Mouse (Mus musculus): ENCODE measurements around the gene Ntf5. TPM values are rescaled to one million over a fixed set of nuclear protein-coding genes. Genes with fewer than 3 reads are reported as not detected.

Gene Ntf5
- polyA plus RNA-seq, 1 experiment from 2014 or later: 3.8 TPM

DNA sequence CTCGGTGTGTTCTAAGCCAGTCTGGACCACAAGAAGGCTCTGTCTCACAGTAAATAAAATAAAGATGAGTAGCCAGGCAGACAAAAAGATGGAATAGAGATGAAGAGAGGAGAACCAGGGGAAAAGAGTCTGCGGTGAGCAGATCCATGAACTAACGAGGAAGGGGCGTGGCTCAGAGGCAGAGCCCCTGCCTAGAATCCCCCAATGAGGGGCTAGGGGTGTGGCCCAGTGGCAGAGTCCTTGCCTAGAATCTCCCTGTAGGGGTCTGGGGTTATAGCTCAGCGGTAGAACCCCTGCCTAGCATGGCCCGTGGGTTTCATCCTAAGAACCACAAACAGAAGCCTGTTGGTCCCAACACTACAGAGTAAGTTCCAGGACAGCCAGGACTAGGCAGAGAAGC, 23.6 kb downstream of the Ntf5 start:
- 22% methylated on average over 6 of the region's 6 CpGs for WGBS
- Histone ChIP-seq H3K9ac (ENCODE audit: low read length) (no peak overlapping the region), H3K4me3 (ENCODE audit: low read depth, low read length) (0 out of 2 replicates have a peak overlapping the region, but pooled peaks have one; percentile 8), H3K4me2 (ENCODE audit: low read depth, severe bottlenecking) (peak overlapping the region; percentile 36; the same call in 1 of the 2 replicates), H3K4me1 (ENCODE audit: control insufficient read depth, insufficient read depth, low read length) (peaks cover 36% of the 10 kb centered on the region), H3K27ac (replicated peaks; ENCODE audit: low read depth, low read length) (no peak overlapping the region), H3K9me3 (ENCODE audit: control insufficient read depth, low read length) (no peaks in the 10 kb centered on the region), H3K27me3 (ENCODE audit: control insufficient read depth, insufficient read depth, low read length) (no peaks in the 10 kb centered on the region), H3K36me3 (ENCODE audit: control insufficient read depth, insufficient read depth, low read length) (peaks cover 3% of the 10 kb centered on the region)
- ATAC-seq (ENCODE audit: insufficient number of reproducible peaks, low FRiP score, low TSS enrichment, low read depth): no peak
- peak; percentile 52 for DNase-seq (ENCODE audit: low spot score)

DNA sequence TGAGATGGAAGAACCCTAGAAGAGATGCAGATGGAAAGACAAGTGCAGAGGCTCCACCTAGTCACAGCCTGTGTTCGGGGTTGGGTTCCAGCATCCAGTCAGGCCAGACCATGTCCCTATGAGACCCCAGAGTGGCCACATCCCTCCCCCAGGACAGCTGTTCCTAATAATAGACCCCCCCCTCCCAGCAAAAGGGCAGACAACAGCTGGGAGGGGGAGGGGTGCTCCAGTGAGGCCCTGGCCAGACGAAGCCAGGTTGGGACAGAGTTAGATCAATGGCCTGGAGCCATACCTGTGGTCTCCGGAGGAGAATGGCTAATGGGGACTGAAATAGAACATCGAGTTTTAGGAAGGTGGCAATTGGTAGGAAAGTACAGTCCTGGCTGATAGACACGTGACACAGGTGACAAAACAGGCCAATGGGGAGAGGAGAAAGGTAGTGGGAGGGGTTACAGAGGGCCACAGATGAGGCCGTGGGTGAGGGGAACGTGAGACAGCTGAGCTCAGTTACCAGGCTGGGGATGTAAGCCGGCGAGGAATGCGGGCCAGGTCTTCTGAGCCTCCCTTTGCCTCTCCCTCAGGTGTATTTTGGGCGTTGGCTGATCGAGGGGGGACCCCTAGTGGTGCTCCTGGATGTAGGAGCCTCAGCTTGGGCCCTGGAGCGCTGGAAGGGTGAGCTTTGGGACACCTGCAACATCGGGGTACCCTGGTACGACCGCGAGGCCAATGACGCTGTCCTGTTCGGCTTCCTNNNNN, 24.2 kb downstream of the Ntf5 start, which contains the start of gene Ruvbl2:
Gene Ruvbl2 (minus strand): TSS at position 576 of the 756 bp plus-strand sequence.
- Histone ChIP-seq H3K9ac (ENCODE audit: low read length) (peak within 1 kb of the TSS; percentile 30; the same call in 1 of the 2 replicates), H3K4me1 (ENCODE audit: control insufficient read depth, insufficient read depth, low read length) (peaks cover 36% of the 10 kb centered on the region), H3K36me3 (ENCODE audit: control insufficient read depth, insufficient read depth, low read length) (peaks cover 3% of the 10 kb centered on the region; the same call in 1 of the 2 replicates), H3K9me3 (ENCODE audit: control insufficient read depth, low read length) (no peaks in the 10 kb centered on the region), H3K4me2 (ENCODE audit: low read depth, severe bottlenecking) (peak within 1 kb of the TSS; percentile 36), H3K4me3 (ENCODE audit: low read depth, low read length) (peak within 1 kb of the TSS; percentile 8; the same call in 1 of the 2 replicates), H3K27ac (replicated peaks; ENCODE audit: low read depth, low read length) (no peak within 1 kb of the TSS), H3K27me3 (ENCODE audit: control insufficient read depth, insufficient read depth, low read length) (no peaks in the 10 kb centered on the region)
- DNase-seq (ENCODE audit: low spot score): peak; percentile 51
- ATAC-seq (ENCODE audit: insufficient number of reproducible peaks, low FRiP score, low TSS enrichment, low read depth): no peak
- whole genome bisulfite sequencing: 14% methylated on average over 19 of the region's 19 CpGs

DNA sequence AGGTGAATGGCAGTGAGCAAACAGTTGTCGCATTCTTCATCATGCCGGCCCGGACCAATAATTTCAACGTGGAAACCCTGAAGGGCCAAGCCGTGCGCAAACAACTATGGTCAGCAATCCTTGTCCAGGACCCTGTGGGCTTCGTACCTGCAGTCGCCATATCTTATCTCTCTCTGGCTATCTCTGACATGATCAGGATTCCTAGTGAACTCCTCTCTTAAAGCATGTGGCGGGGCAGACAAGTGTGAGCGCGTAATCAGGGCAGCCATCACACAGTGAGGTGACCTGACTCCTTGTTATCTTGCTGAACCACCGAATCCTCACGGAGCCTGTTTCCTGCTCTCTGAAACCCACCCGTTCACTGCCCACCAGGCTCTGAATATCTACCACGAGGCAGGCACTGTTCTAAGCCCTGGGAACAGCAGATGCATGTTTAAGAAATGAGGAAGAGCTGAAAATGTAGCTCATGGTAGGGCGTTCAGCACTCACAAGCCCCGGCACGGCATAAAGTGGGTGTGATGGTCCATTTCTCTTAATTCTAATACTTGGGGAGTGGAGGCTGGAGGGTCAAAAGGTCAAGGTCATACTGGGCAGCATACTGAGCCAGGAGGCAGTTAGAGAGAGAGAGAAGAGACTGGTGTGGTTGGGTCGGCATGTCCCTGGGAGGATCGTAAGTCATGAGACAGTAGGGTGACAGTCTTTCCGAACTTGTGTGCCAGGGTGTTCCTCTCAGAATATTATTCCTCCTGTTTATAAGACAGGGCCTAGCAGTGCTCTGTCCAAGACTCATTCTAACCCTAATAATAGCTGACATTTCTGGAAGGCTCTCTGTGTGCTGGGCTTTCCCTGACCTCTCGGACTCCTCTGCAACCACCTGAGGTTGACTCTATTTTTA, 30.3 kb downstream of the Ntf5 start:
- WGBS: 87% methylated on average over 22 of the region's 22 CpGs
- Histone ChIP-seq H3K4me2 (ENCODE audit: low read depth, severe bottlenecking) (no peak overlapping the region), H3K9me3 (ENCODE audit: control insufficient read depth, low read length) (no peaks in the 10 kb centered on the region), H3K4me1 (ENCODE audit: control insufficient read depth, insufficient read depth, low read length) (no peaks in the 10 kb centered on the region), H3K27me3 (ENCODE audit: control insufficient read depth, insufficient read depth, low read length) (no peaks in the 10 kb centered on the region), H3K4me3 (ENCODE audit: low read depth, low read length) (no peak overlapping the region), H3K9ac (ENCODE audit: low read length) (no peak overlapping the region), H3K36me3 (ENCODE audit: control insufficient read depth, insufficient read depth, low read length) (peaks cover 9% of the 10 kb centered on the region; the same call in 1 of the 2 replicates), H3K27ac (replicated peaks; ENCODE audit: low read depth, low read length) (no peak overlapping the region)
- ATAC-seq (ENCODE audit: insufficient number of reproducible peaks, low FRiP score, low TSS enrichment, low read depth) (no peak), DNase-seq (ENCODE audit: low spot score) (no peak)

DNA sequence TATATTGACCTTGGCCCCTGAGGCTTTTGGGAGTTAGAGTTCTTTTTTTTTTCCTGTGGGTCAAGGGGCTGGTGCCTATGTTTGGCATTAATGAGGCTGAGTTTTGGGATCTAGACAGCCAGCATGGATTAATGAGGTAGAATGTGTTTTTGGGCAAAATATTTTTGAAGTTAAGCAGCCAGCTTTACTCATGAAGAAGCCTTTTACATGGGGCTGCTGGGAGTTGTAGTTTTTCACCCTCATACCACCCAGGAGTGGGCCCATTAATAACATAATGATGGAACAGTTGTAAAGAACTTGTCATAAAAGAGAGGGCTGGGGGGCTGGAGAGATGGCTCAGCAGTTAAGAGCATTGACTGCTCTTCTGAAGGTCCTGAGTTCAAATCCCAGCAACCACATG, 33.1 kb downstream of the Ntf5 start:
- Histone ChIP-seq H3K4me2 (ENCODE audit: low read depth, severe bottlenecking) (no peak overlapping the region), H3K27me3 (ENCODE audit: control insufficient read depth, insufficient read depth, low read length) (no peaks in the 10 kb centered on the region), H3K4me3 (ENCODE audit: low read depth, low read length) (no peak overlapping the region), H3K4me1 (ENCODE audit: control insufficient read depth, insufficient read depth, low read length) (no peaks in the 10 kb centered on the region), H3K9me3 (ENCODE audit: control insufficient read depth, low read length) (no peaks in the 10 kb centered on the region), H3K36me3 (ENCODE audit: control insufficient read depth, insufficient read depth, low read length) (peaks cover 7% of the 10 kb centered on the region; the same call in 1 of the 2 replicates), H3K27ac (replicated peaks; ENCODE audit: low read depth, low read length) (no peak overlapping the region), H3K9ac (ENCODE audit: low read length) (no peak overlapping the region)
- no peak for DNase-seq (ENCODE audit: low spot score)
- ATAC-seq (ENCODE audit: insufficient number of reproducible peaks, low FRiP score, low TSS enrichment, low read depth): no peak

DNA sequence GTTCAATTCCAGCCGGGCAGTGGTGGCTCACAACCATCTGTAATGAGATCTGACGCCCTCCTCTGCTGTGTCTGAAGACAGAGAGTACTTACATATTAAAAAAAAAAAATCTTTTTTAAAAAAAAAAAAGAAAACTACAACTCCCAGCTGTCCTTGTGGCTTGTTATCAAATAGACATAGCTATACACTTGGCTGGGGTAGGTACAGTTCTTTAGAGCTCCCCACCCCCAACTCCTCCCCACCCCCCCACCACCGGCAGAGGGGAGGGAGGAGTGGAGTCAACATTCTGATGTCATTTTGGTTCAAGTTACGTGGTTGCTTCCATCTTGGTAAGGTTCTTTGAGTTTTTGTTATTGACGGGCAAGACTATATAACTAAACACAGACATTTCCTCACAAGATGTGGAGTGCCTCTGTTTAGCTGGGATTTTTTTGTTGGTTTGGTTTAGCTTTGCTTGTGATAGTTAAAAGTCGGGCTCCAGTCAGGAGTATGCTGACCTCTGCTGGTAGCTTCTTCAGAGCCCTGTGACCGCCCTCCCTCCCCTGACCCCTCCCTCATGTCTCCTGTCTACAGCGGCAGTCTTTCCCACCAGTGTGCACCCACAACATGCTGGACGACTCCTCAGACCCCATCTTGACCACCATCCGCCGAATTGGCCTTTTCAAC, 34.0 kb downstream of the Ntf5 start:
- 30% methylated on average over 11 of the region's 11 CpGs for WGBS
- no peaks in the 10 kb centered on the region for H3K9me3 ChIP-seq (ENCODE audit: control insufficient read depth, low read length)
- peak; percentile 49 for DNase-seq (ENCODE audit: low spot score)
- H3K27me3 ChIP-seq (ENCODE audit: control insufficient read depth, insufficient read depth, low read length): no peaks in the 10 kb centered on the region
- H3K36me3 ChIP-seq (ENCODE audit: control insufficient read depth, insufficient read depth, low read length): peaks cover 7% of the 10 kb centered on the region; the same call in 1 of the 2 replicates
- H3K4me2 ChIP-seq (ENCODE audit: low read depth, severe bottlenecking): no peak overlapping the region
- no peak for ATAC-seq (ENCODE audit: insufficient number of reproducible peaks, low FRiP score, low TSS enrichment, low read depth)
- no peak overlapping the region for H3K4me3 ChIP-seq (ENCODE audit: low read depth, low read length)
- H3K27ac ChIP-seq (replicated peaks; ENCODE audit: low read depth, low read length): no peak overlapping the region
- no peak overlapping the region for H3K9ac ChIP-seq (ENCODE audit: low read length)
- no peaks in the 10 kb centered on the region for H3K4me1 ChIP-seq (ENCODE audit: control insufficient read depth, insufficient read depth, low read length)

DNA sequence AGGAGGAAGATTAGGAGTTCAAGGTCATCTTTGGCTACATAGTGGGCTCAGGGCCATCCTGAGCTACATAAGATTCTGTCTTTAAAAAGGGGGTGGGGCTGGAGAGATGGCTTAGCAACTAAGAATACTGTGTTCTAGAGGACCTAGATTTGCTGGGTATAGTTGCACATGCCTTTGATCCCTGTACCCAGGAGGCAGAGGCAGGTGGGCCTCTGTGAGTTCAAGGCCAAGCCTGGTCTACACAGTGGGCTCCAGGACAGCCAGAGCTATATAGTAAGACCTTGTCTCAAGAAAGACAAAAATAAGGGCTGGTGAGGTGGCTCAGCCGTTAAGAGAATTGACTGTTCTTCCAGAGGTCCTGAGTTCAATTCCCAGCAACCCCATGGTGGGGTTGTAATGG, 36.5 kb downstream of the Ntf5 start:
- no peak for ATAC-seq (ENCODE audit: insufficient number of reproducible peaks, low FRiP score, low TSS enrichment, low read depth)
- Histone ChIP-seq H3K9me3 (ENCODE audit: control insufficient read depth, low read length) (no peaks in the 10 kb centered on the region), H3K4me1 (ENCODE audit: control insufficient read depth, insufficient read depth, low read length) (no peaks in the 10 kb centered on the region), H3K9ac (ENCODE audit: low read length) (no peak overlapping the region), H3K27me3 (ENCODE audit: control insufficient read depth, insufficient read depth, low read length) (no peaks in the 10 kb centered on the region), H3K4me3 (ENCODE audit: low read depth, low read length) (no peak overlapping the region), H3K27ac (replicated peaks; ENCODE audit: low read depth, low read length) (no peak overlapping the region), H3K36me3 (ENCODE audit: control insufficient read depth, insufficient read depth, low read length) (peaks cover 8% of the 10 kb centered on the region; the same call in 1 of the 2 replicates), H3K4me2 (ENCODE audit: low read depth, severe bottlenecking) (no peak overlapping the region)
- no peak for DNase-seq (ENCODE audit: low spot score)
- WGBS: 82% methylated on average over 1 of the region's 1 CpGs

DNA sequence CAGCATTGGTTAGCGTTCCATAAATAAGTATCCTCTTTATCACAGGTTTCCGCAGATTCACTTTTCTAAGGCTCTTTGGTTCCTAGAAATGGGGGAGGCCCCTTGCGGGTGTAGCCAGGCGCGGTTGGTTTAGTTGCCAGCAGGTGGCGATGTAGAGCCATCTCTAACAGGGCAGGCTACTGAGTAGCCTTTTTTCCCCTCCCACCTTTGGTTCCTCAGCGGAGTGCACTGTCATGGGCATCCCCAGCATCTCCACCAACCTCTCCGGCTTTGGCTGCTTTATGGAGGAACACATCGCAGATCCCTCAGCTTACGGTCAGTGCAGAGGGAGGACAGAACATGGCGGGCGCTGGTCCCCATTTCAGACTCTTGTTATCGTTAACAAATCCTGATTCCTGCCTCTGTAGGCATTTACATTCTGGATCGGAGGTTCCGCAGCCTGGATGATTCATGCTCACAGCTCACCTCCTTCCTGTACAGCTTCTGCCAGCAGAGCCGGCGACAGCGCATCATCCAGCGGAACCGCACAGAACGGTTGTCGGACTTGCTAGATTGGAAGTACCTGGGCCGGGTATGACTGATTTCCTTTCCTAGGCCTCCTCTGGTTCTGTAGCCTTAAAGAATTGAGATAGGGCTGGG, 38.0 kb downstream of the Ntf5 start:
- no peaks in the 10 kb centered on the region for H3K27me3 ChIP-seq (ENCODE audit: control insufficient read depth, insufficient read depth, low read length)
- H3K9ac ChIP-seq (ENCODE audit: low read length): no peak overlapping the region
- DNase-seq (ENCODE audit: low spot score) (peak; percentile 88), ATAC-seq (ENCODE audit: insufficient number of reproducible peaks, low FRiP score, low TSS enrichment, low read depth) (peak; percentile 42; the same call in 1 of the 2 replicates)
- no peak overlapping the region for H3K4me3 ChIP-seq (ENCODE audit: low read depth, low read length)
- peaks cover 14% of the 10 kb centered on the region; the same call in 1 of the 2 replicates for H3K36me3 ChIP-seq (ENCODE audit: control insufficient read depth, insufficient read depth, low read length)
- H3K27ac ChIP-seq (replicated peaks; ENCODE audit: low read depth, low read length): no peak overlapping the region
- no peaks in the 10 kb centered on the region for H3K9me3 ChIP-seq (ENCODE audit: control insufficient read depth, low read length)
- H3K4me1 ChIP-seq (ENCODE audit: control insufficient read depth, insufficient read depth, low read length): no peaks in the 10 kb centered on the region
- no peak overlapping the region for H3K4me2 ChIP-seq (ENCODE audit: low read depth, severe bottlenecking)
- 52% methylated on average over 23 of the region's 23 CpGs for WGBS
